Mouse (Mus musculus): ENCODE results near the gene Shld2.
A peak's percentile ranks its signal among the peaks of the same experiment; 100 is the strongest.
"Not testable (repeated sequence)": the region's sequence is repeated elsewhere in the genome, so short reads cannot be mapped to it uniquely, and the experiment has no call there.

The Shld2 gene

DNA sequence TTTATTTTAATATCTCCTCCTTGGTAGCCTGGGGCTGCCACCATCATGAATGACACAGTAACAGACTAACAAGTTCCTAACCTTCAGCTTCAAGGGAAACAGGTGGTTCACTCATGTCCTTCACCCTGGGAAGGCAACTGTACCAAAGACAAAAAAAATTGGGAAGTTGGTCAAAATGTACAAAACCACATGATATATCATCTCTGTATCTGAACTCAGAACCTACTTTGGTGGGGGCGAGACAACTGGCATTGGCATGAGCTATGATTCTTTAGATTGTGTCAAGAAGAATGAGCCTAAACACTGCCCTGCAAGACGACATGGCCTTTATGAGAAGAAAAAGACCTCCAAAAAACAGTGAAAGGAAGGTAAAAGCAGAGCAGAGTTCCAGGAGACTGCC is 29.5 kb downstream of the Shld2 start:
- no peak for DNase-seq (ENCODE audit: low spot score in 2 of 2)

DNA sequence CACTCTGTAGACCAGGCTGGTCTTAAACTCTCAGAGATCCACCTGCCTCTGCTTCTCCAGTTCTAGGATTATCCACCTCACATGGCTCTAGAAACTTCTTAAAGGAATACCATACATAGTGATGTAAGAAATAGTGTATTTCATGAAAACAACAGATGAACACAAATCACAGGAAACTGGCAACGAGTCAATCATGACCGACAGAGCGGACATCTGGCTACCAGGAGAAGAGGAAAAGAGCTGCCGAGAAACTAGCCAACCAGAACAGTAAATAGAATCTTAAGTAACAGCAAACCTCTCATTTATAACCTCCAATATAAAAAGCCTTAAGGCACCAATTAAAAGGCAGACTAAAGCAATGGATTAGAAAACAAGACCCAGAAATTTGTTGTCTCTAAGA is 30.6 kb downstream of the Shld2 start:
- no peak for DNase-seq (ENCODE audit: low spot score in 2 of 2)

DNA sequence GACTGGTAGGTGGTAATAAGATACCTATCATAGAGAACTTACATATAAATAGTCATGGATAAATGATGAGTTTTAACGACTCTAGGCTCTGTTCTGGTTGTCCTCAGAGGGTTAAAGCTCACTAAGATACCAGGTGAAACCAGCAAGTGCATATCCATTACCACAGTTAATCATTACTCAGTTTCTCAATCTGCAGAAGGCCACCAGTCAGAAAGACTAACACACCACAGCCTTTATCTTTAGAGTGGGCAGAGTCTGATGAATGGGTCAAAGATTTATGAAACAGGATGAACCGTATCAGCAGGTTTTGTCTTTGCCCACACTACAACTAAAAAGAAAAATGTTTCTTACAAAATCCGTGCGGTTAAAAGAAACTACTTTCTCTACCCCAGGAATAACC is 35.1 kb downstream of the Shld2 start:
- DNase-seq (ENCODE audit: low spot score in 2 of 2), result no peak

DNA sequence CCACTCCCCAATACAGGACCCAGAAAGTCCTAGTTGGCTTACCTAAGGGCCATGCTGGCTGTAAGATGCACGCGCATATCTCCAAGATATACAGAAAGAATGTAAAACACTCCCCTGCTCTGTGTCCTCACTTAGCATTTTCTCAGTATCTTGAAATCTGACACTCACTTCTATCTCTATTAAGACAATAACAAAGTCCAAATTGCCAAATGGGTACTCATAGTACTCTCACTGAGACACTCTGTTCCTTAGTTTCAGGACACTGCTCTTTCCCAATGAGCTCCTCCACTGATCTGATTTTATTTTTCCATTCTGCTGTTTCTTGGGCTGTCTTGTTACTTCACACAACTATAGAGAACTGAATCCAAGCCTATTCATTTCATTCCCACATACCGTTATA is 36.2 kb downstream of the Shld2 start:
- DNase-seq (ENCODE audit: low spot score in 2 of 2), result no peak

DNA sequence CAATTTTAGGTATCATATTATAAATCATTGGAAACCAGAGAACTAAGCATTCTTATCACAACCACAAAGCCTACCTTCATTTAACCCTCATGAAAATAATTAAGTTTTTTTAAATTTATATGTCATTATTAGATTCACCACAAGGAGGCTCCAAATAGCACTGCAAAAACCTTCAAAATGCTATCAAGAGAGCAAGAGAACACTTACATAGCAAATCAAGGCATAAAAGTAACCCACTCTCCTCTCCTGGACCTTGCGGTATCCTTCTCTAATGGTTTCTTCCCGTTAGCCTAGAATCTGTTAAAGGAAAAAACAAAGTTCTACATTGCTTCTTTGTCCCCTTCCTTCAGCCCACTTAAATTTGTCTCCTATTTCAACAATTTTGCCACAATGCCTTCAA is 37.0 kb downstream of the Shld2 start:
- DNase-seq (ENCODE audit: low spot score in 2 of 2), result no peak

DNA sequence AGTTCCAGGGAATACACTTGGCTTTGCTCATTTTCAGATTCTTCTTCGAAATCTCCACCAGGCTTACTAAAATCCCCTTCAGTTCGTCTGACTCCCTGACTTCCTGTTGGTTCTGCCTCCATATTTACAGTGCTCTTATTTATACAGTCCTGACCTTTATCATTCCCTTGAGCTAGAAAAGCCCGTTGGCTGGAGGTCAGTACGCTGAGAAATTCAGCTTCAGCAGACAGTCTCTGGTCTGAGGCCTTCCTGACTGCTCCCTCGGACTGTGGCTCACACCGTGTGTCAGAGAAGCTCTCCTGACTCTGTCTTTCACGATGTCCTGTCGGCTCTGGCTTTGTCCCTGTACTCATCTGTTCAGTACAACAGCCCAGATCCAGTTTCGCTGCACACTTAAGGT is 42.2 kb downstream of the Shld2 start:
- no peak for DNase-seq (ENCODE audit: low spot score in 2 of 2)

DNA sequence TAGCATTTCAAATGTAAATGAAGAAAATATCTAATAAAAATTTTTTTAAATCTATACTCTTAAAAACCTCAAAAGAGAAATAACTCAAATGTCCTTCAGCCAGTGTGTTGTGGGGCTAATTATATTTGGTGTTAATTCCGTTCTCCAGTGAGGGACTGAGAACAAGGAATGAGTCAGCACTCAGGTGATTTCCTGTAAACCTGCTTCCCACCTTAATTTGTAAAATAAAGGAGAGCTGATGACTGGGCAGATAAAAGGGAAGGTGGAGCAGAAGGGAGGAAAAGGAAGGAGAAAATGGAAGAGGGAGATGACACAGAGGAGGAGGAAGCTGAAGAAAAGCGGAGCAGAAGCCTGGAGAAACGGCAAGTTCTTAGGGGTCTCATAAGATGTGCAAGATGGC is 51.8 kb downstream of the Shld2 start:
- DNase-seq (ENCODE audit: low spot score in 2 of 2), result not testable (repeated sequence)

DNA sequence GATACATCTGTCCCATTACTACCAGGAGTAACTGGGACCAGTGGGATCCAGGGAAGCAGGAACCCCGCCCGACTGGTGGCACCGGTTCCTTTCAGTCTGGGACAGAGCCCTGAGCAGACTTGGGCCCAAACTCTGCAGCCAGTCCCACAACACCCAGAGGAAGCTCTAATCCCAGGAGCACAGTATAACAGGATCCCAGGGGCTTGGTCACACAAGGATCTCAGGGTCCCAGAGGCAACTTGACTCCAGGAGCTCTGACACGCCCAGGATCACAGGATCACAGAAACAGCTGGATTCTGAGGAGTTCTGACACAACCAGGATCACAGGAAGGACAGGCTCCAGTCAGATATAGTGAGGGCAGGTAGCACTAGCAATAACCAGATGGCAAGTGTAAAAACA is 57.0 kb downstream of the Shld2 start:
- no peak for DNase-seq (ENCODE audit: low spot score in 2 of 2)

DNA sequence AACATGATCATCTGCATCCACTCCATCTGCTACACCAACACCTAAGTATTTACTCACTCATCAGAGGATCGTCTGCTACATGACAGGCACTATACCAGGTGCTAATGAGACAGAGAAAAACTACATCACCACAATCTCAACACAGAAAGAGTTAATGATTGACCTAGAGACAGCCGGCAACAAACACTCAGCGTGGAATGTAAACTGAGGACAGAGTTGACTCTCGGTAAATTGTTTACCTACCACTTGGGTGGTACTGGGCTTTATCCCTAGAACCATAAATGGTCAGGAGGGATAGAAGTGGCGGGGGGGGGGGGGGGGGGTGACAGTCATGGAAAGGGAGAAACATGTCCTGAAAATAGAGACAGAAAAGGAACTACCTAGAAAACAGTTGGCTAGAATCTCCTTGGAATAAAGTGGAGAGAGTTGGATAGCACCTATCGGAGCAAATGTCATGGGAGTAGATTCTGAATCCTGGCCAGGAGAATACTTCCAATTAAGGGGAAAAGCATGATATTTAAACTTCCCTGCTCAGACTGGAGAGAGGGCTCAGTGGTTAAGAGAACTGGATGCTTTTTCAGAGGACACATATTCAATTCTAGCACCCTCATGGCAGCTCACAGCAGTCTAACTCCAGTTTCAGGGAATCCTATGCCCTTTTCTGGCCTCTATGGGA is 57.7 kb downstream of the Shld2 start:
- no peak for DNase-seq (ENCODE audit: low spot score in 2 of 2)

DNA sequence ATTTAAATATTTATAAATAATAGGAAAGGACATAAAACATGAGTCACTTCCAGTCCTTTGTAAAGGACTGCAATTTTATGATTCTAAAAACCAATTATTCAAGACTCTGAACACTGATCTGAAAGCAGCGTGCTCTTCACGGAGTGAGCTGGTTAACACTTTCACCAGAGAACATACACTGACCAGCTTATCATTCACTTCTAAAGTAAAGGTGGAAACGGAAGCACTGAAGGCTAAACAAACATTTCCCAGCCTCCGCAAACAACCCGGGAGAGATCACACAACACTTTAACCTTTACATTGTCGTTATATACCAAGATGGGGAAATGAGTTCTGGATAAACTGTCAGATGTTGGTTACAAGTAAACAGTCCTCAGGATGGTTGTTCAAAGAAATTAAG is 69.6 kb downstream of the Shld2 start:
- DNase-seq (ENCODE audit: low spot score in 2 of 2), result no peak

DNA sequence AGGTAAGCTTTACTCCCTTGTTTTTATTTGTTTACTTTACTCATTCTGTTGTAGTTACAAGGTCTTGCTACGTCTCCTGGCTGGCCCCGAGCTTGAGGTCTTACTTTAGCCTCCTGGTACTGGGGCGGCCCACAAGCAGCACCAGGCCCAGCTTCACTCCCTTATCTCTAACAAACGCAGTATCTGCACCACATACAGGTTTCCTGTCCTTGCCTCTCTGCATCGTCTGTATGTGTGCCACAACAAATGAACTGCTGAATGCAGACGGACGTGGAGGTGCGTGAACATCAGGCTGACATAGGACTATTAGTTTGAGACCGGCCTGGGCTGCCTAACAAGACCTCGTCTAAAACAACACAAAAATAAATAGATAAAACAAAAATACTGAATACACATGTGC is 70.0 kb downstream of the Shld2 start:
- no peak for DNase-seq (ENCODE audit: low spot score in 2 of 2)

DNA sequence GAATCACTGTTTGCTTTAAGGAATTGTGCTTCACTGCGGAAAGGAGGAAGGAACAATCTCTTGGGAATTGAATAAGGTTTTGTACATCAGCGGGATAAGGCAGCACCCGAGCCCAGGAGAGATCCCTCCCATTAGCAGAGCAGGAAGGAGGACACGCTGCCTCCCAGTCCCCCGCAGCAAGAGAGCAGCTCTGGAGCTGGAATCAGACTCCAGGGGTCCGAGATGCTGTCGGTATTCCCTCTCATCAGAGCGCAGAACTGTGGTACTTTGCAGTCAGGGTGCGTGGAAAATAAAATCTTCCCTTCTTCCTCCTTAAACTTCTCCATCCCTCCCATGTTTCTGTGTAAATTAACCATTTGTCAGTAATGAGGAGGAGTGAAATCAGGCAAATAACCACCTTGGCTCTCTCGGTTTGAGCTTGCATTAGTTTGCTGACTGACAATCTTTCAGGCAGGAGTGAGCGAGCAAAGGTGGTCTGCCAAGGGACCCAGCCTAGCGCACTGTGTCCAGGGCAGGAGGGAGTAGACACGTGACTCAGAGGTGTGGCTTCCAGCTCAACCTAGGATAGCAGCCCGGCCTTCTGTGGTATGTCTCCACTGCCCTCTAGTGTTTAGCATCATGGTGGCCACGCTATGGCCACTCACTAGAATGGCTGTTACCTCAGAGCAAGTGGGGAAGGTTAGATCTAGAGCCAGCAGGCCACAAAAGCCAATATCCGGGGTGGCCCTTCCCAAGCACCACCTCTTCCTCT is 75.5 kb downstream of the Shld2 start:
- peak; percentile 41 for DNase-seq (ENCODE audit: low spot score in 2 of 2)

DNA sequence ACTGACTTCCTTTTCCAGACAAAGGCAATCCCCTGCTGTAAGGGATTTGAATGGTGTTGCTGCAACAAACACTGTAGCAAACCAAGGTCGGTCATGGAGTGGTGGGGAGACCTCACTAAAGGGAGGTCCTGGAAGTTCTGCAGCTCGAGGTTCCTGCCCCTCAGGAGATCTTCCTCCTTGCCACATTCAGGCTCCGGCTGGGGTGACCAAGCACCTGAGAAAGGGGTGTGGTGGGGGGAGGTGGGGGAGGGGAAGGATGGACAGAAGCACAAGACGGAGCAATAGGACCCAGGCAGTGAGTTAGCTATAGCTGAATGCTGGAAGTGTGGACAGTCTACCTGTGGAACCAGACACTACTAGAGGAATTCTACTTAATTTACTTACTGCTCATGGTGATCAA is 76.4 kb downstream of the Shld2 start:
- no peak for DNase-seq (ENCODE audit: low spot score in 2 of 2)

DNA sequence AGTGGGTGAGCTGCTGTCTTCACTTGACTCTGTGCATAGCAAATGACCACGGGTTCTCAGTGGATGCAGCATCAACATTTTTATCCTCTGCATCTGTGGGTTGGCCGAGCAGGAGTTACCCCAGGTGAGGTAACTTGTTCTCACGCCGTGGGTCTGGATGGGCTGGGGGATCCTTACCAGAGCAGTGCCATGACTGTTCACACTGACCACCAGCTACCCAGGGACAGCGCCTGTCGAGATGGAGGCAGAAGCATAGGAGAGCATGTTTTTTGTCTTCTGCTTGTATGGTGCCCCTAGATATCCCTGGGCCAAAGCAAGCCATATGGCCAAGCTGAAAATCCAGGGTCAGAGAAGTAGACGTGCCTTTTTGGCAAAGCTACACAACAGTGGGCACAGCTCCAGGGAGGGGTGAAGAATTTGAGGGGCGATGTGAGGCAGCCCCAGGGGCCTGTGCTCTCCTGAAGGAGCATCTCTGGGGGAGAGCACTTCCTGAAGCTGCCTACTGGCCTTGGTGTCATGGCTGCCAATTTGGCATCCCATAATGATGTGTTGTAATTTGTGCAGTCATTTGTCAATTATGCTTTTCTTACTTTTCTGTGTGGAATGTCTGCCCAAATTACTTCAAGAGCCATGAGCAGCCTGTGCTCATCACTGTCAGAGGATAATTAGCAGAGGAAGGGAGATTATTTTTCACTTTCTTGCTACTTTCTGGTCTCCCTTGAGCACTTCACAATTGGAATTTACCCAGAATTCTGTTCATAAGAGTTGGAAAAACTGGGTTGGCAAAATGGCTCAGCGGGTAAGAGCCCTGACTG is 77.2 kb downstream of the Shld2 start:
- no peak for DNase-seq (ENCODE audit: low spot score in 2 of 2)

DNA sequence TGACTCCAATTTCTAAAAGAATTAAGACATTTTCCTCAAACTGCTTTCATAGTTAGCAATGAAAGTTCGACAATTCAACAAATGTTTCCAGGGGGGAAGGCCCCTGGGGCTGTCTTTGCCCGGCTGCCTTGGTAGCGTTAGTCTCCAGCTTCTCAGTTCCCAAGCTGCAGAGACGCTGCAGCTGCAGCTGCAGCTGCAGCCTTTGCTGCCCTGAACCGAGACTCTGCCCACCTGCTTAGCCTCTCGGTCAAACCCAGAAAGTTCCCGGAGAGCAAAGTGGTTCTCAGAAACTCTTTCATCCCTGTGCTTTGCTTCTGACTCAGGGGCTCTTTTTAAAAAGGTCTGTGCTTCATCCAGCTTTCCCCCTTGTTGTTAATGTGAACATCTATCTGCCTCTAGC is 78.0 kb downstream of the Shld2 start:
- no peak for DNase-seq (ENCODE audit: low spot score in 2 of 2)

DNA sequence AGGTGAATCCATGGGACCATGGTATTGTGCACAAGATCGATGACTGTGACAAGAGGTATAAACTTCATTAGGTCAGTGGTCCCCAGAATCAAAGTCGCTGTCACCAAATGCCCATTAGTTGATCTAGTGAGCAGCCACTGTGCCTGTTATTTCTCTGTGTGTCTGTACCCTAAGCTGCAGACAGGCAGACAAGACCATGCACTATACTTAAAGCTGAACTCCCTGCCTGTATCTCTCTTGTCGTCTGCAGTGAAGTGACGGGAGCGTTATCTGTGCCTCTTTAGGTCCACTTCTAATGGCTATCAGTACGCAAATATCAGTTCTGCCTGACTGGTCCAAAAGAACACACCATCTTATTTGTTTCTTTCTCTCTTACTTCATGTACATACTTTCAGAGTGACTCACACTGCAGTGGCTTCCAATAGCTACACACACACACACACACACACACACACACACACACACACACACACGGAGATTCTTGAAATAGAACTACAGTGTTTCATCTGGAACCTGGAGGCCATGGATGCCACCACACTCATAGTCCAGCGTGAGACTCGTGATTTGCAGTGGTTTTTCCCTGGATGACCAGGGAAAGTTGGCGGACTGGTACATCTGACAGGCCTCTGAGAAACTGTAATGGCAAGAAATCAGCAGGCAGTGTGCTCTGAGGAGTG is 81.3 kb downstream of the Shld2 start:
- no peak for DNase-seq (ENCODE audit: low spot score in 2 of 2)

DNA sequence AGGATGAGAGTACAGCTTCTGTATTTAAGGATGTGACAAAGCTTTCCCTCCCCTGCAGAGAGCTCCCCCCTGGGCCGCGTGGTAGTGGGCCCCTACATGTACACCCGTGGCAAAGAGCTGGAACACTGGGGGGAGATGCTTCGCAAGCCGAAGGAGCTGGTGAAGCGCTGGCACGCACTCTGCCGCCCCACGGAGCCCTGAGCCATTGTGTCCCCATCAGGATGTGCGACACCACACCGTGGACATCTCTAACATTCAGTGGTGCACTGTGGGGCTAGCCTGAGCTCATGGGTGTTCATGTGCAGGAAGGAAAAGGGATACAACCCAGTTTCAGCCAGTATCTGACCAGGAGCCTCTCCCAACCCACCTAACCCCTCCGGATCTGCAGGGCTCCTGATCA is 82.3 kb downstream of the Shld2 start:
- no peak for DNase-seq (ENCODE audit: low spot score in 2 of 2)

DNA sequence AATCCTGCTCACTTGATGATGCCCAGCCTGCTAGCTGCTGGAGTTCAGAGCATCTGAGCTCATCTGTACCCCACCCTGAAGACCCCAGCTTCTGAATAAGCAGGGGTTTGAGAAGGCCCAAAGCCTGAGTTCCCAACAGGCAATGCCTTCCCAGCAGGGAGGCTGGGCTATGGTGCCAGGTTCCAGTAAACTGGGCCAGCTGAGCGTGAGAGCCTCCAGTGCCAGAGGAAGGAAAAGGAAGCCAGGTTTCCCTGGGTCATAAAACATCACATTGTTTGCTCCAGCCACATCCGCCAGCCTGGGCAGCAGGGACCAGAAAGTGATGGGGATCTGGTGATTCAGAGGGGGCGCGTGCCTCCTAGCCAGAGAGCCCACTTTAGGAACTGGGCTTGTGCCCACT is 83.7 kb downstream of the Shld2 start:
- DNase-seq (ENCODE audit: low spot score in 2 of 2), result no peak

DNA sequence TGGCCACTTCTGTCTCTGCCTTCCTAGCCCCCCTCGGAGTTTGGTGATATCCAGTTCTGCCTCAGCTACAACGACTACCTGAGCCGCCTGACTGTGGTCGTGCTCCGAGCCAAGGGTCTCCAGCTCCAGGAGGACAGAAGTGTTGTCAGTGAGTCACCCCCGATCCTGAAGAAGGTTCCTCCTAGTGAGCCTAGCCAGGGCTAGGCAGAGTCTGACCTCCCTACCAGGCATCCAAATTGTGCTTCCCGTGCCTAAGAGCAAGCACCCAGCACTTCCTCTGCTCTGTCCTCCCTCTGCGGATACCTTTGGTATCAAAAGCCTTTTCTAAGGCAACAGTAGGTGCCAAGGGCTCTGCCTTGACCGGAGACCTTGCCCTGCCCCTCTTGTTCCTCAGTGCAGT is 84.3 kb downstream of the Shld2 start:
- DNase-seq (ENCODE audit: low spot score in 2 of 2), result no peak

DNA sequence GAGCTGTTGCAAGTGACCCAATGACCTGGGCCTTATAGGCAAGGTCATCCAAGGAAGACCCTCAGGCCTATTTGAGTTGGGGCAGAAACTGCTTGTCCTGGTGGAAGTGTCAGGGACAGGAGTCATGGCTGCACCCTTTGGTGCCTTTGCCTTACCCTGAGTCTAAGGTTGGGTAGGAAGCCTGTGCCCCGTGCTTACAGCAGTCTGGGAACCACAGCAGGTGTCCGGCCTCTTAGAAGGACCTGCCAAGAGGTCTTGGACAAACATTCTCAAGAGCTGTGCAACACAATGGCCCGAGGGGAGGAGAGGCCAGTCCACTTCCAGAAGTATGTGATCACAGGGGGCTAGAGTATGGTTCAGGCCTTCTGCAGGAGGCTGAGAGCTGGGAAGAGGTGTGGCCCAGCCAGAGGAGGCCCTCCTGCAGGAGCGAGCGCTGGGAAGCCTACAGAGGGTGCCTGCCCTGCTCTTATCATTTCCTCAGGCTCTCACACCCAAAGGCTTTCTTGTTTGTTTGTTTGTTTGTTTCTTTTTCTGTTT is 86.9 kb downstream of the Shld2 start:
- no peak for DNase-seq (ENCODE audit: low spot score in 2 of 2)

DNA sequence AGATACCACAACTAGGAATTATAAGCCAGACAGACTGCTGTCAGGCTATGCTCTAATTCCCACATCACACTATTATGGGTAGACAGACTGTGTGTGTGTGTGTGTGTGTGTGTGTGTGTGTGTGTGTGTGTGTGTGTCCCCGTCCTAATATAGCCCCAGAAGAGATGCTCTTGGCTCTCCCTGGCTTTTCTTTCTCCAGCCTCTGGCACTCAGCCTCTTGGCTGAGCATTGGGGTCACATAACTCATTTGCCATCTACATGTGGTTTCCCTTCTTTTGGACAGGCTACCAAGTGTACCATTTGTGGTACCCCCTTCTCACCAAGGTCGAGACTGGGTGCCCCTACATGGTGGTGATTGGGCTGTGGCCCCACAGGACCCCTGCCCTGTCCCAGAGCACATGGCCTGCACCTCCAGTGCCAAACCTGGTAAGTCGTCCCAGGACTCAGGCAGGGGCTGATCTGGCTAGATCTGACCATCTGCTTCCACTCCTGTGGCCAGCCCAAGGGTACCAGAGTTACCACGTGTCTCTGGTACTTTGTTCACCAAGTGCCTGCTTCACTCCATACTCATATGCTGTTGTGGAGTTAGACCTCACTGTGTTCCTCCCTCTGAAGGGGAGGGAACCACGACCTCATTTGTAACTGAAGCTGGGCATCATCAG is 88.7 kb downstream of the Shld2 start:
- DNase-seq (ENCODE audit: low spot score in 2 of 2), result no peak

DNA sequence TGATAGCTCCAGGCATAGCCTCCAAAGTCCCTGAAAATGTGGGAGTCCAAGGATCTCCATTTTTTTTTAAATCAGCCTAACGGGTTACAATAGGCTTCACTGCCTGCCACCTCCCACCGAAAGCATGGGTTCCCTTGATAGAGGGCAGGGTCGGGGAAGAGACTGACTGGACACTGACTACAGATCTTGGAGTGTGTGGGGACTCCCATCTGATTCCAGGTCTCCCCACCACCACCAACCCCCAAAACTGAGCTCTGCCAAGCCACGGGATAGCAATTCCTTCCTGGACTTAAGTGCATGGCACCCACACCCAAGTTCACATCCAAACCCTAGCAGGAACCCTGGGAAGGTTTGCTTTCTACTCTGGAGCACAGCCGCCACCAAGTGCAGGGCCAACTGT is 89.9 kb downstream of the Shld2 start:
- no peak for DNase-seq (ENCODE audit: low spot score in 2 of 2)

Measured in right cerebral cortex, adult 2 months (tissue).